Mouse (Mus musculus): ENCODE measurements around the gene Lin28b.

DNA sequence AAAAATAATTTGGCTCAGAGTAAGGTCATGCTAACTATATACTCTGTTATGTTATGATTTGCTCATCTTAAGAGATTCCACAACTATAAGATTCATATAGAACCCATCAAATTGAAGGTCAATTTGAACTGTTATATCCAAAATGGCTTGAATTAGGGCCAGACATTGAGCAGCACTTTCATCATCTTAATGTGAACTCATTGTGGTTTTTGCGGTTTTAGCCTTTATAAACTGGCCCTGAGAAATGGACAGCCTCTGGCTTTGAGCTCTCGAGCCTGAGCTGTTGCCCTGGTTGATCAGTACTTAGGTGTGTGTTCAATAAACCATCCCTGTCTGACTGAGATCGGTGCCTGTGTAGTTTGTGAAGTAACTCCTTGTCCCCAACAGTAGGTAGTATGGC, 24.5 kb upstream of the Lin28b start:
- no peak for TF ChIP-seq CTCF (IDR thresholded peaks at IDR 0.05; ENCODE audit: extremely low read depth, insufficient read length, insufficient replicate concordance, low read depth, low read length)
- no peak for TF ChIP-seq POLR2A (IDR thresholded peaks at IDR 0.05; ENCODE audit: low read depth, low read length)
